ENCODE assay signal across 20 mouse cellular contexts in the genomic region with DNA sequence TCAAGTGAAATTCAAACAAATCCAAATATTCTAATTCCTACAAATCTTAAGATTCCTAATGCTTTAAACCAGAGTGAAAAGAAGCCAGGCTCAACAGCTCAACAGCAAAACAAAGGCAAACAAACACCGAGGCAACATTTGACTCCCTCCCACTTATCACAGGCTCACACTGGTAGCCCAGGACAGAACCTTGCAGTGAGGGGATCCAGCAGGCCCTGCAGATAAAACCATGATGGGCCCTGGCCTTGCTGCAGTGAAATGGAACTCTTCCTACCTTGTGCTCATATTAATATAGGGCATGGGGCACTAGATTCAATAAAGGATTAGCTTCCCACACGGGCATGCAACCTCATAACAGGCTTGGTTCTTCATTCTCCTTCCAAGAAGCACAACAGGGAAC. TPM values are rescaled to one million over a fixed set of nuclear protein-coding genes. Genes with fewer than 3 reads are reported as not detected.
DNase-seq lines count a peak whose midpoint lies in the region; ATAC-seq lines count a peak whose summit lies in the region.
"Had no signal": no experiment of that assay in that cellular context is flagged by ENCODE, and none has a peak within 500 bp of the region (broad histone marks: within the 10 kb centered on the region; RNA-seq: fewer than 3 reads in every experiment).

No protein-coding gene starts in this region.

- 44% methylated on average over 2 of the region's 2 CpGs for WGBS in heart, embryonic 13.5 days
- WGBS in lung, embryonic 15.5 days = 36% methylated on average over 2 of the region's 2 CpGs
- WGBS in liver, embryonic 12.5 days (ENCODE audit: insufficient replicate concordance) = 13% methylated on average over 2 of the region's 2 CpGs
- WGBS in embryonic facial prominence, embryonic 10.5 days = 71% methylated on average over 2 of the region's 2 CpGs

- no peaks in the 10 kb centered on the region for H3K36me3 ChIP-seq in heart, embryonic 13.5 days
- no peaks in the 10 kb centered on the region for H3K36me3 ChIP-seq in lung, embryonic 15.5 days
- no peaks in the 10 kb centered on the region for H3K36me3 ChIP-seq in liver, embryonic 12.5 days
- no peaks in the 10 kb centered on the region for H3K36me3 ChIP-seq in embryonic facial prominence, embryonic 10.5 days (replicated peaks)
- H3K36me3 ChIP-seq: hindbrain, embryonic 12.5 days; intestine, embryonic 15.5 days; kidney, embryonic 15.5 days; limb, embryonic 12.5 days; midbrain, embryonic 13.5 days; neural tube, embryonic 13.5 days had no signal

- H3K4me1 ChIP-seq in heart, embryonic 13.5 days = peaks cover 68% of the 10 kb centered on the region
- peaks cover 38% of the 10 kb centered on the region for H3K4me1 ChIP-seq in lung, embryonic 15.5 days
- H3K4me1 ChIP-seq in liver, embryonic 12.5 days = peaks cover 88% of the 10 kb centered on the region
- peaks cover 29% of the 10 kb centered on the region for H3K4me1 ChIP-seq in embryonic facial prominence, embryonic 10.5 days

- H3K27me3 ChIP-seq in heart, embryonic 13.5 days (replicated peaks) = no peaks in the 10 kb centered on the region
- no peaks in the 10 kb centered on the region for H3K27me3 ChIP-seq in lung, embryonic 15.5 days
- no peaks in the 10 kb centered on the region for H3K27me3 ChIP-seq in liver, embryonic 12.5 days (replicated peaks)
- no peaks in the 10 kb centered on the region for H3K27me3 ChIP-seq in embryonic facial prominence, embryonic 10.5 days (replicated peaks; ENCODE audit: low read depth, poor library complexity, severe bottlenecking)
- H3K27me3 ChIP-seq: hindbrain, embryonic 12.5 days; intestine, embryonic 15.5 days; kidney, embryonic 15.5 days; limb, embryonic 12.5 days; midbrain, embryonic 13.5 days; neural tube, embryonic 13.5 days had no signal

- peak overlapping the region; percentile 31 for H3K4me2 ChIP-seq in heart, embryonic 13.5 days
- H3K4me2 ChIP-seq in lung, embryonic 15.5 days = no peak overlapping the region
- peak overlapping the region; percentile 50 for H3K4me2 ChIP-seq in liver, embryonic 12.5 days
- H3K4me2 ChIP-seq: hindbrain, embryonic 12.5 days; intestine, embryonic 15.5 days; kidney, embryonic 15.5 days; limb, embryonic 12.5 days; midbrain, embryonic 13.5 days; neural tube, embryonic 13.5 days had no signal

- H3K4me3 ChIP-seq in heart, embryonic 13.5 days = no peak overlapping the region
- H3K4me3 ChIP-seq in lung, embryonic 15.5 days = no peak overlapping the region
- no peak overlapping the region for H3K4me3 ChIP-seq in liver, embryonic 12.5 days
- H3K4me3 ChIP-seq in embryonic facial prominence, embryonic 10.5 days = no peak overlapping the region
- H3K4me3 ChIP-seq: hindbrain, embryonic 12.5 days; intestine, embryonic 15.5 days; kidney, embryonic 15.5 days; limb, embryonic 12.5 days; midbrain, embryonic 13.5 days; neural tube, embryonic 13.5 days had no signal

- H3K9me3 ChIP-seq in heart, embryonic 13.5 days = no peaks in the 10 kb centered on the region
- H3K9me3 ChIP-seq in lung, embryonic 15.5 days = no peaks in the 10 kb centered on the region
- no peaks in the 10 kb centered on the region for H3K9me3 ChIP-seq in liver, embryonic 12.5 days (replicated peaks)
- no peaks in the 10 kb centered on the region for H3K9me3 ChIP-seq in embryonic facial prominence, embryonic 10.5 days
- H3K9me3 ChIP-seq: hindbrain, embryonic 12.5 days; intestine, embryonic 15.5 days; kidney, embryonic 15.5 days; limb, embryonic 12.5 days; midbrain, embryonic 13.5 days; neural tube, embryonic 13.5 days had no signal

- DNase-seq in heart, adult 11 months = no peak
- DNase-seq in lung, adult 18-20 months = no peak
- no peak for DNase-seq in urinary bladder, postnatal 14 days (ENCODE audit: low spot score)
- DNase-seq in embryonic facial prominence, embryonic 10.5 days (ENCODE audit: low spot score) = no peak
- DNase-seq: B cell, adult 2 months; cerebellum, postnatal 10 days; kidney, postnatal 4 days; layer of hippocampus, adult 9-11 months; right cerebral cortex, adult 18-20 months; thymus, postnatal 25 days had no signal

- ATAC-seq in heart, embryonic 13.5 days (ENCODE audit: extremely low read depth, insufficient number of reproducible peaks, low FRiP score, low TSS enrichment) = no peak
- ATAC-seq in lung, embryonic 15.5 days (ENCODE audit: borderline replicate concordance, extremely low read depth, low FRiP score, low TSS enrichment) = no peak
- peak; percentile 92 for ATAC-seq in liver, embryonic 12.5 days
- peak; percentile 67 for ATAC-seq in megakaryocyte-erythroid progenitor cell, adult 5-6 weeks (replicated peaks; ENCODE audit: low FRiP score, low TSS enrichment, poor library complexity, severe bottlenecking)
- ATAC-seq: midbrain, embryonic 13.5 days had no signal

- H3K9ac ChIP-seq in heart, embryonic 13.5 days = 0 out of 2 replicates have a peak overlapping the region, but pooled peaks have one; percentile 28
- no peak overlapping the region for H3K9ac ChIP-seq in lung, embryonic 15.5 days
- peak overlapping the region; percentile 58; the same call in 1 of the 2 replicates for H3K9ac ChIP-seq in liver, embryonic 12.5 days
- H3K9ac ChIP-seq: hindbrain, embryonic 12.5 days; intestine, embryonic 15.5 days; kidney, embryonic 15.5 days; limb, embryonic 12.5 days; midbrain, embryonic 13.5 days had no signal

- H3K27ac ChIP-seq in heart, embryonic 13.5 days (replicated peaks) = peak overlapping the region; percentile 73
- peak overlapping the region; percentile 15; the same call in 1 of the 2 replicates for H3K27ac ChIP-seq in lung, embryonic 15.5 days
- peak overlapping the region; percentile 87 for H3K27ac ChIP-seq in liver, embryonic 12.5 days
- no peak overlapping the region for H3K27ac ChIP-seq in embryonic facial prominence, embryonic 10.5 days (replicated peaks)
- H3K27ac ChIP-seq: kidney, embryonic 15.5 days; limb, embryonic 12.5 days had no signal

RNA-seq across cellular contexts. Expression of a gene that starts 11.4 kb away (rescaled TPM):
- 8.8 and 9.7 TPM in 2 replicates for polyA plus RNA-seq in heart, embryonic 13.5 days (2015; fragmentation: Nextera tagmentation; extraction: Ambion mirVana)
- polyA plus RNA-seq in lung, embryonic 15.5 days (2015; fragmentation: Nextera tagmentation; extraction: Ambion mirVana) = 13.6 and 15.8 TPM in 2 replicates
- 8.1 and 9.9 TPM in 2 replicates for polyA plus RNA-seq in liver, embryonic 12.5 days (2016; fragmentation: Nextera tagmentation; extraction: Ambion mirVana)
- 2.1 TPM in 1 of 2 replicates, not detected in the other for total RNA-seq in megakaryocyte-erythroid progenitor cell, adult 5-6 weeks (2014; fragmentation: Nextera tagmentation)
- 0.80 and 20.1 TPM in 2 replicates for total RNA-seq in megakaryocyte-erythroid progenitor cell, adult 5-6 weeks (2017)
- 7.3 and 8.7 TPM in 2 replicates for polyA plus RNA-seq in embryonic facial prominence, embryonic 10.5 days (2016; fragmentation: Nextera tagmentation; extraction: Ambion mirVana)

Comparison
In these comparisons a context has a peak if more than half of its experiments do, and no peak if none do; other contexts are left out.
1. ATAC-seq: peak in liver, embryonic 12.5 days (single experiment) and megakaryocyte-erythroid progenitor cell, adult 5-6 weeks (single experiment); none in heart, embryonic 13.5 days (single experiment) and lung, embryonic 15.5 days (single experiment).